Mouse (Mus musculus) intestine, embryonic 14.5 days (tissue): ENCODE results near the gene Ctr9. TPM values are rescaled to one million over a fixed set of nuclear protein-coding genes. Genes with fewer than 3 reads are reported as not detected.

ENCODE experiments used
- polyA plus RNA-seq: library from polyadenylated mRNA; unstranded; fragments of >200 nt; fragmentation: Nextera tagmentation; extraction: Ambion mirVana; gene quantifications from 2 replicates; pipeline ENCODE4 v1.2.1, GENCODE M21; 2014

Gene Ctr9
- polyA plus RNA-seq, 1 experiment from 2014 or later: 54.0 TPM

Other genes with a start within 250 kb of the Ctr9 start
- 40.8 and 41.2 TPM in 2 replicates for gene Rnf141, start 184.5 kb upstream of the Ctr9 start, polyA plus RNA-seq
- gene Lyve1, start 165.7 kb upstream of the Ctr9 start, polyA plus RNA-seq: 7.8 and 10.3 TPM in 2 replicates
- 33.1 and 33.4 TPM in 2 replicates for gene Mrvi1, start 46.5 kb upstream of the Ctr9 start, polyA plus RNA-seq
- gene Eif4g2, start 54.1 kb downstream of the Ctr9 start, polyA plus RNA-seq: 833 and 948 TPM in 2 replicates